Mouse (Mus musculus) ES-Bruce4 (cell line): ENCODE results near the gene Edil3. TPM values are rescaled to one million over a fixed set of nuclear protein-coding genes. Genes with fewer than 3 reads are reported as not detected.
"Not testable (repeated sequence)": the region's sequence is repeated elsewhere in the genome, so short reads cannot be mapped to it uniquely, and the experiment has no call there.

Source experiments
- H3K27ac ChIP-seq: 2 replicates; pipeline ENCODE4 v1.5.1; 2012; ENCODE audit warnings: low read length, inconsistent platforms; ENCODE audit not compliant: insufficient read depth
- H3K27me3 ChIP-seq: 2 replicates; pipeline ENCODE4 v1.6.1; 2012; ENCODE audit warnings: mild to moderate bottlenecking, low read length, inconsistent platforms; ENCODE audit not compliant: control insufficient read depth, poor library complexity, insufficient read depth, severe bottlenecking
- H3K36me3 ChIP-seq: 2 replicates; pipeline ENCODE4 v1.6.1; 2012; ENCODE audit warnings: inconsistent platforms, mild to moderate bottlenecking, low read length, moderate library complexity; ENCODE audit not compliant: control insufficient read depth, poor library complexity, insufficient read depth, severe bottlenecking
- H3K4me1 ChIP-seq: one replicate; pipeline ENCODE4 v1.8.1; 2011; ENCODE audit warnings: low read length; ENCODE audit not compliant: control insufficient read depth, insufficient read depth
- H3K4me3 ChIP-seq: 2 replicates; pipeline ENCODE4 v1.5.1; 2011; ENCODE audit warnings: low read depth, mild to moderate bottlenecking, low read length
- H3K9ac ChIP-seq: 2 replicates; pipeline ENCODE4 v1.6.1; 2012; ENCODE audit warnings: low read depth, mild to moderate bottlenecking, inconsistent platforms; ENCODE audit not compliant: poor library complexity, severe bottlenecking
- H3K9me3 ChIP-seq: replicated peaks from 2 replicates; pipeline ENCODE4 v1.6.1; 2012; ENCODE audit warnings: mild to moderate bottlenecking, low read length, inconsistent platforms; ENCODE audit not compliant: control insufficient read depth, poor library complexity, insufficient read depth, severe bottlenecking
- CTCF ChIP-seq: IDR thresholded peaks from one replicate; pipeline ENCODE4 v1.8.1; 2011; ENCODE audit warnings: low read depth, low read length
- EP300 ChIP-seq: IDR thresholded peaks from 2 replicates; pipeline ENCODE4 v1.6.1; 2011; ENCODE audit warnings: low read depth, low read length; ENCODE audit not compliant: insufficient read depth
- POLR2A ChIP-seq: IDR thresholded peaks from one replicate; pipeline ENCODE4 v1.8.1; 2011; ENCODE audit warnings: low read length; ENCODE audit not compliant: insufficient read depth
- polyA plus RNA-seq: library from polyadenylated mRNA; stranded (reverse); fragments of >200 nt; gene quantifications from 2 replicates; pipeline ENCODE4 v1.2.4, GENCODE M21; 2011; ENCODE audit warnings: low read depth; ENCODE audit not compliant: missing spikeins, insufficient read depth, insufficient read length

Edil3 gene
- polyA plus RNA-seq, 1 experiment: 1.0 TPM

DNA sequence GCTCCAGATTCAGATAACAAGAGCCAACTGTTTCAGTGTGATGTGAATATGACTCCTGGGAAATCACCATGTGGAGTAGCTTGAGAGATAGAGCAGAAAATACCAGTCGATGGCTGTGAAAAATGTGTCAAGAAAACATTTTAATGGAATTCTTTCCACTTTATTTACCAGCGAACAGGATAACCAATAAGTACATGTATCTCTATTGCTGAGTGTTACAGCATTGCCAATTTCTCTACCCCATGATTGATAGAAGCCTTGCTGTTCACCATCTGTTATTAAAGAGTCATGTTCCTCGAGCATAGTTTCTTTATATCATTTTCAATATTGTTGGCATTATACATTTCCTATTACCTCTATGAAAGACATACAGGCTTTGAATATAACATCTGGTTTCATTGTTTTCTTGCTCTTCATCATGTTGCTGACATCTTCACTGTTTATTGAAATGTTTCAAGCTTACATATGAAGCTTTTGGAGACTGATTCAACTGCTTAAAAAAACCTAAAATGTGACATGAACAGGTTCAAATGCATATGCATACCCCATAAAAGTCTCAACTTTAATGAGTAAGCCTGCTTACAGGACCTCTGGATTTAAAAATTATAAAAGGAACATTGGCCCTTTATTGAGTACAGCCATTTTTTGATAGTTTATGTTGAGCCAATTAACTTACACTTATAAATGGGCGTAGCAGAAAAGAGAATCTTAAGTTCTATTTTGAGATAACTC, 186.6 kb downstream of the Edil3 start:
- Histone ChIP-seq H3K27ac (no peak overlapping the region), H3K4me3 (no peak overlapping the region), H3K4me1 (no peaks in the 10 kb centered on the region), H3K36me3 (no peaks in the 10 kb centered on the region), H3K27me3 (no peaks in the 10 kb centered on the region), H3K9me3 (no peaks in the 10 kb centered on the region), H3K9ac (no peak overlapping the region)
- TF ChIP-seq CTCF (no peak), EP300 (no peak), POLR2A (no peak)

- Histone ChIP-seq H3K9me3 (no peaks in the 10 kb centered on the region), H3K27ac (no peak overlapping the region), H3K4me1 (no peaks in the 10 kb centered on the region), H3K9ac (no peak overlapping the region), H3K27me3 (no peaks in the 10 kb centered on the region), H3K36me3 (no peaks in the 10 kb centered on the region), H3K4me3 (no peak overlapping the region)
- TF ChIP-seq EP300 (no peak), CTCF (no peak), POLR2A (no peak)
These were observed 191.2 kb downstream of the Edil3 start for GRCm38 (mm10) chr13:89012500-89012899.

DNA sequence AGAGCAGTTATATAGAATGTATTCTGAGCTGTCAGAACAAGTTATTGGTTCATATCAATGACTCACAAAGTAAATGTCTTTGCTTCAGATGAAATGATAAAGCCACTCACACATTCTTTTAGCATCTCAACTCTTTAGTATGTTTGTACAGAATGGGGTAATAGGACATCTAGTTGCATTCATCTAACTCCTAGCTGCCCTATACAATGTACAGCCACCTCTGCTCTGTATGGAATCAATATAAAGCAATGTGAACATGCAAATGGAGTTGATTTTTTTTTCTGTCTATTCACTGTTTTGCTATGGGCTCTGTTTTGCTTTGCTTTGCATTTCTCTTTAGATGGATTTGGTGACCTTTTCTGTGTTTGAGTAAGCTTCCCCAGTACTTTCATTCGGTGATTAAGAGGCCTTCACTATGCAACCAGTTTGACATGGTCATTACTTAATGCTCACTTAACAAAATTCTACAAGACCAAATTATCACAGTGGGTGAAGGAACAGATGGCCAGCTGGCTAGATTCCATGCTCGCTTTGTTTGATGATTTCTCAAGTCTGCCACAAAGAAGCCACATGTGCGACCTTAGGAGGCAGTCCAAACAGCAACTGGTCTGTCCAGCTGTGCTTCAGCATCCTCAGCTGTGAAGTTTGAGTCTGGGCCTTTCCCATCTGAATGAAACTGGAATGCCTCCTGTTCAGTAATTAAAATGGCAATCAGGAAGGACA, 208.7 kb downstream of the Edil3 start:
- TF ChIP-seq CTCF: no peak
- no peak for TF ChIP-seq POLR2A
- TF ChIP-seq EP300: no peak
- no peak overlapping the region for H3K4me3 ChIP-seq
- no peaks in the 10 kb centered on the region for H3K4me1 ChIP-seq

GRCm38 (mm10) chr13:89035711-89036110, 214.4 kb downstream of the Edil3 start:
- Histone ChIP-seq H3K27me3 (no peaks in the 10 kb centered on the region), H3K4me1 (no peaks in the 10 kb centered on the region), H3K9me3 (no peaks in the 10 kb centered on the region), H3K4me3 (no peak overlapping the region), H3K9ac (no peak overlapping the region), H3K36me3 (no peaks in the 10 kb centered on the region), H3K27ac (no peak overlapping the region)
- no peak for TF ChIP-seq EP300

More for the DNA sequence above, 208.7 kb downstream of the Edil3 start:
- Histone ChIP-seq H3K27ac (no peak overlapping the region), H3K9ac (no peak overlapping the region), H3K9me3 (no peaks in the 10 kb centered on the region), H3K36me3 (no peaks in the 10 kb centered on the region), H3K27me3 (no peaks in the 10 kb centered on the region)

DNA sequence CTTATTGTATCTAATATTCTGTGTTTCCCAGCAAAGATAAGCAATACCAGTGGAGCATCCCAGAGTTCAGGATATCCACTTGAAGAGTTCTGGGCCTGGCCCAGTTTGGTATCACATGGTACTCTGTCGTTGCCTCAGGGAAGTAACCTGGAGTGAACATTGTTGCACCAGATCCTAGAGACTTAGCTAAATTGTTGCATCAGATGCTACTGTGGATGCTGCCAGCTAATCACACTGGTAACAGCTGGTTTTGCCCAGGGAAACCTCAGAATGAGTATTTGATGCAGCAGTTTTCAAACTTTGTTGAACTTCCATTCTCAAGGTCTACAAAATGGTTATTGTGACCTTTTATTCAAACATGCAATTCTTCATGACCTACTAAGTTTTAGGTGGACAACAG, 220.2 kb downstream of the Edil3 start:
- Histone ChIP-seq H3K36me3 (no peaks in the 10 kb centered on the region), H3K4me3 (no peak overlapping the region), H3K4me1 (no peaks in the 10 kb centered on the region), H3K9ac (no peak overlapping the region), H3K27ac (no peak overlapping the region), H3K9me3 (no peaks in the 10 kb centered on the region), H3K27me3 (no peaks in the 10 kb centered on the region)
- TF ChIP-seq EP300 (no peak), CTCF (no peak), POLR2A (no peak)

DNA sequence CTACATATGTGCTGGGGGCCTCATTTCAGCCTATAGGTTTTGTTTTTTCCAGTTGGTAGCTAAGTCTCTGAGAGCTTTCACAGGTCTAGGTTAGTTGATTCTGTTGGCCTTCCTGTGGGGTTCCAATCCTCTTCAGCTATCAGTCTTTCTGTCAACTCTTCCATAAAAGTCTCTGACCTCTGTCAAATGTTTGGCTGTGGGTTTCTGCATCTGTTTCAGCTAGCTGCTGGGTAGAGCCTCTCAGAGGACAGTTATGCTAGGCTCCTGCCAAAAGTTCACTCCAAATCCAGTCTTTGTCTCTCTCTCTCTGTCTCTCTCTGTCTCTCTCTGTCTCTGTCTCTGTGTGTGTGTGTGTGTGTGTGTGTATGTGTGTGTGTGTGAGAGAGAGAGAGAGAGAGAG, 248.9 kb downstream of the Edil3 start:
- H3K4me1 ChIP-seq, H3K27me3 ChIP-seq, H3K4me3 ChIP-seq: not testable (repeated sequence)

More for the DNA sequence above, 248.9 kb downstream of the Edil3 start:
- not testable (repeated sequence) for H3K36me3 ChIP-seq, H3K9me3 ChIP-seq, H3K9ac ChIP-seq, H3K27ac ChIP-seq
